Mouse (Mus musculus) midbrain, embryonic 11.5 days (tissue): ENCODE measurements around the gene Bdkrb2. TPM values are rescaled to one million over a fixed set of nuclear protein-coding genes. Genes with fewer than 3 reads are reported as not detected.

Experiments
- ATAC-seq: fragments of 200-750 bp; cut with Nextera tagmentation; 2 replicates; pipeline ENCODE4 v1.8.0; 2017; ENCODE audit warnings: moderate TSS enrichment, moderate library complexity; ENCODE audit not compliant: low FRiP score
- DNase-seq: peaks from one replicate; pipeline ENCODE4 v3.0.0; 2015; ENCODE audit warnings: low spot score; ENCODE audit errors: missing footprints
- H3K27ac ChIP-seq: fragments of 300-500 bp; sonication (generic); 2 replicates; pipeline ENCODE4 v1.5.1; 2014; ENCODE audit warnings: low read depth, low read length
- H3K27me3 ChIP-seq: fragments of 300-500 bp; sonication (generic); 2 replicates; pipeline ENCODE4 v1.6.1; 2014; ENCODE audit warnings: mild to moderate bottlenecking, low read length, moderate library complexity, mixed read lengths; ENCODE audit not compliant: control insufficient read depth, insufficient read depth
- H3K36me3 ChIP-seq: fragments of 300-500 bp; sonication (generic); 2 replicates; pipeline ENCODE4 v1.6.1; 2014; ENCODE audit warnings: mild to moderate bottlenecking, low read length, moderate library complexity, mixed read lengths; ENCODE audit not compliant: control insufficient read depth, insufficient read depth
- H3K4me1 ChIP-seq: fragments of 300-500 bp; sonication (generic); 2 replicates; pipeline ENCODE4 v1.6.1; 2014; ENCODE audit warnings: low read length; ENCODE audit not compliant: control insufficient read depth, insufficient read depth
- H3K4me2 ChIP-seq: fragments of 300-500 bp; sonication (generic); 2 replicates; pipeline ENCODE4 v1.6.1; 2014; ENCODE audit warnings: mild to moderate bottlenecking, moderate library complexity
- H3K4me3 ChIP-seq: fragments of 300-500 bp; sonication (generic); 2 replicates; pipeline ENCODE4 v1.5.1; 2014; ENCODE audit warnings: low read depth, low read length
- H3K9ac ChIP-seq: fragments of 300-500 bp; sonication (generic); 2 replicates; pipeline ENCODE4 v1.6.1; 2014; ENCODE audit warnings: low read length
- H3K9me3 ChIP-seq: fragments of 300-500 bp; sonication (generic); 2 replicates; pipeline ENCODE4 v1.6.1; 2016; ENCODE audit warnings: low read length; ENCODE audit not compliant: control insufficient read depth
- WGBS: fragments of 180-500 bp; shearing (Covaris S2); extraction: QIAGEN DNeasy Blood & Tissue Kit; methylation state at CpG from one replicate; pipeline ENCODE4 v1.1.7; 2014; 5-methylcytosine and 5-hydroxymethylcytosine counted together
- polyA plus RNA-seq: library from polyadenylated mRNA; unstranded; fragments of >200 nt; fragmentation: Nextera tagmentation; extraction: Ambion mirVana; gene quantifications from 2 replicates; pipeline ENCODE4 v1.2.1, GENCODE M21; 2014

The Bdkrb2 gene
- polyA plus RNA-seq, 1 experiment from 2014 or later: 0.12 TPM

DNA sequence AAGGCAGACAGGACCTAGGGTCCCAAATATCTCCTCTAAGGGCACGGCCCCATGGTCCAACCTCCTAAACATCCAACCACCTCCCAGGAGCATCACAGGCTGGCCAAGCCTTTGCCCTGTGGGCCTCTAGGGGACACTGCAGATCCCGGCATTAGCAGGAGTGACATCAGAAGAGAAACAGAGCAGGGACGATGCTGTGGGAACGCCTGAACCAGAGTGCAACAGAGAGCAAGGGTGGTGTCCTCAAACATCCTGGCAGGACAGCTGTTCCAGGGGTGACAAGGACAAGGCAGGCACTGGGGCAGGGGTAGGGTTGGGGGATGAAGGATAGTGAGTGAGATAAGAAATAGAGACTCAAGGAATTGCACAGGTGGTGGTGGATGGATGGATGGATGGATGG is 43.9 kb downstream of the Bdkrb2 start:
- Histone ChIP-seq H3K9me3 (no peaks in the 10 kb centered on the region), H3K9ac (no peak overlapping the region), H3K27ac (no peak overlapping the region), H3K36me3 (no peaks in the 10 kb centered on the region), H3K4me2 (no peak overlapping the region), H3K27me3 (peaks cover 19% of the 10 kb centered on the region), H3K4me1 (peaks cover 14% of the 10 kb centered on the region), H3K4me3 (no peak overlapping the region)
- ATAC-seq (no peak), DNase-seq (no peak)
- 80% methylated on average over 4 of the region's 4 CpGs for WGBS

DNA sequence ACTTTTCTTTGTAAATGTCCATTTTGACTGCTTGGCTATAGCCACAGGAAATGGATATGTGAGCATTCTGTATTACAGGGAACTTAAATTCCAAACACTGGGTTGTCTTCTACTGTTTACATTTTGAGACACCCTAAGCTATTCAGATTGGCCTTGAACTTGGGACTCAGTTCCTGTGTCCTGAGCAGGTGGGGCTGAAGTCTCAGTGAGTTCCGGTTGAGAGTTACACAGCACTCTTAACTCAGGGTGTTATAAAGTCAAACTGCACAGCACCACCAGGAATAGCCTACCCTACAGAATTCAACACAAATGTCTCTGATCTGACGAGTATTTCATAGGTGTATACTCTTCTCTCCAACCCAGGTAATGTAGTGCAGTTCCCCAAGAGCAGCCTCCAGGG is 48.0 kb downstream of the Bdkrb2 start:
- no peak overlapping the region for H3K4me2 ChIP-seq
- no peaks in the 10 kb centered on the region for H3K36me3 ChIP-seq
- no peak overlapping the region for H3K9ac ChIP-seq
- H3K27ac ChIP-seq: no peak overlapping the region
- peaks cover 13% of the 10 kb centered on the region for H3K27me3 ChIP-seq
- WGBS: 91% methylated on average over 2 of the region's 2 CpGs
- no peaks in the 10 kb centered on the region for H3K9me3 ChIP-seq
- DNase-seq (no peak), ATAC-seq (no peak)
- peaks cover under 1% of the 10 kb centered on the region for H3K4me1 ChIP-seq
- H3K4me3 ChIP-seq: no peak overlapping the region

DNA sequence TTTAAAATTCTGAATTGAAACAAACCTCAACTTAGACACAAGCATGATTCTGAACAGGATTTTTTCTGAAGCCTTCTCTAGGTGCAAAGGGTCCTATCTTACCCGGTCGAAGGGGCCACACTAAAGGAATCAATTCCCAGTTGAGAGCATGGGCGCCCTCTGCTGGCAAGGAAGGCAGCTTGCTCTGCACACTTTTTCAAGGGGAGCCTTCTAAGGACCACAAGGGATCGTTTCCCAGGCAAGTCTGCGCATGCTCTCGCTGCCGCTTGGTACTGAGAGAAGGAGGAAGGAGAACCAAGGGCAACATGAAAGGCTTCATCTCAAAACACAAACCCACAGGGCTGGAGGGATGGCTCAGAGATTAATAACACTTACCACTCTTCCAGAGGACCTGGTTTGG is 48.7 kb downstream of the Bdkrb2 start:
- Histone ChIP-seq H3K27ac (no peak overlapping the region), H3K9ac (no peak overlapping the region), H3K9me3 (no peaks in the 10 kb centered on the region), H3K36me3 (no peaks in the 10 kb centered on the region), H3K4me3 (no peak overlapping the region), H3K27me3 (peaks cover 7% of the 10 kb centered on the region), H3K4me2 (no peak overlapping the region), H3K4me1 (no peaks in the 10 kb centered on the region)
- ATAC-seq: peak; percentile 61
- WGBS: 17% methylated on average over 7 of the region's 7 CpGs
- peak; percentile 96 for DNase-seq

GRCm38 (mm10) chr12:105613559-105613958 is 50.5 kb downstream of the Bdkrb2 start:
- Histone ChIP-seq H3K27me3 (no peaks in the 10 kb centered on the region), H3K9ac (no peak overlapping the region), H3K4me2 (no peak overlapping the region), H3K9me3 (no peaks in the 10 kb centered on the region), H3K4me3 (no peak overlapping the region), H3K36me3 (no peaks in the 10 kb centered on the region), H3K4me1 (no peaks in the 10 kb centered on the region), H3K27ac (no peak overlapping the region)
- WGBS: 93% methylated on average over 10 of the region's 10 CpGs
- DNase-seq (no peak), ATAC-seq (no peak)

DNA sequence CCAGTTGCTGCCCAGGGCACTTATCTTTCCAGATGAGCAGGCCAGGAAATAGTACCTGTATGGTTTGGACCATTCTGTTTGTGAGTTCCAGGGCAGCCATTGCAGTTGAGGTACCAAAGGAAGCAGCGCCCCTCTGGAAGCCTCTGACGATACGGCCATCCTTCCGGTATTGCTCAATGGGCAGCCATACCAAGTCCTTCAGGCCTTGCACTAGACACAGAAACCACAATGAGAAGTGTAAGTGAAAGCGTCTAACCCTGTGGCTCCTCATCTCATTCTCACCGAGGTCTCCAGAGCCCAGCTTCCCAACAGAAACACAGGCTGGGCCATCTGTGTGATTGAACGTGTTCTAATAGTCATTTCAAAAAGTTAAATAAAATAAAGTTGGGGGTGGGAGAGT is 59.0 kb downstream of the Bdkrb2 start:
- no peak for DNase-seq
- Histone ChIP-seq H3K9me3 (no peaks in the 10 kb centered on the region), H3K36me3 (peaks cover 10% of the 10 kb centered on the region; the same call in 1 of the 2 replicates), H3K9ac (no peak overlapping the region), H3K4me1 (no peaks in the 10 kb centered on the region), H3K4me2 (no peak overlapping the region), H3K27me3 (no peaks in the 10 kb centered on the region), H3K4me3 (no peak overlapping the region), H3K27ac (no peak overlapping the region)
- WGBS: 96% methylated on average over 7 of the region's 7 CpGs
- no peak for ATAC-seq

DNA sequence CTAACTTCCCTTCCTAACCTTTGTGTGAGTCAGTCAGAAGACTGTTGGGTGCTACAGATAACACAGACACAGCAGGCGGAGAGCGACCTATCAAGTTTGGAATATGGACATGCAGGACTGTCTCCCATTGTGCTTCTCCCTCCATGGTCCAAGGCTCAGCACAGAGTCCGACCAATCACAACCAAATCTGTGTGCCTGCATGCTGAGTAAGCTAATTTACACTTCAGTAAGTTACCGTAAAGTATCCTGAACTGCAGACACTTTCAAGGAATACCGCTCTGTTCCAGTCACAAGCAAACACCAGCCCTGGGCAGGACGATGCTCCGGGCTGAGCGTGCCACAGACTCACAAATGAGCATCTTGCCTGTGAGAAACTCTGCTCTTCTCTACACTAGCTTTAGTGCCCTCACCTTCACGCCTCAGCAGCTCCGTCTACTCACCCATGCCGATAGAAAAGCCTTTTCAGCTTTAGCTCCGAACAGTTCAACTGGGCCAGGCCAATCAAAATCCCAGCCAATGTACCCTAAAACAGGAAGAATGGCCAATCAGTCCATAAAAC is 60.0 kb downstream of the Bdkrb2 start:
- Histone ChIP-seq H3K4me3 (no peak overlapping the region), H3K27ac (no peak overlapping the region), H3K9ac (no peak overlapping the region), H3K27me3 (no peaks in the 10 kb centered on the region), H3K4me2 (no peak overlapping the region), H3K36me3 (peaks cover 10% of the 10 kb centered on the region; the same call in 1 of the 2 replicates), H3K4me1 (no peaks in the 10 kb centered on the region), H3K9me3 (no peaks in the 10 kb centered on the region)
- no peak for ATAC-seq
- 55% methylated on average over 12 of the region's 12 CpGs for WGBS
- DNase-seq: no peak

- peaks cover 6% of the 10 kb centered on the region; the same call in 1 of the 2 replicates for H3K36me3 ChIP-seq
- H3K9ac ChIP-seq: no peak overlapping the region
- no peak overlapping the region for H3K4me3 ChIP-seq
- WGBS: 80% methylated on average over 7 of the region's 7 CpGs
- H3K27ac ChIP-seq: no peak overlapping the region
- DNase-seq (no peak), ATAC-seq (no peak)
- no peaks in the 10 kb centered on the region for H3K9me3 ChIP-seq
- no peaks in the 10 kb centered on the region for H3K4me1 ChIP-seq
- H3K4me2 ChIP-seq: no peak overlapping the region
- no peaks in the 10 kb centered on the region for H3K27me3 ChIP-seq
These were observed 62.8 kb downstream of the Bdkrb2 start for GRCm38 (mm10) chr12:105625798-105626197.

DNA sequence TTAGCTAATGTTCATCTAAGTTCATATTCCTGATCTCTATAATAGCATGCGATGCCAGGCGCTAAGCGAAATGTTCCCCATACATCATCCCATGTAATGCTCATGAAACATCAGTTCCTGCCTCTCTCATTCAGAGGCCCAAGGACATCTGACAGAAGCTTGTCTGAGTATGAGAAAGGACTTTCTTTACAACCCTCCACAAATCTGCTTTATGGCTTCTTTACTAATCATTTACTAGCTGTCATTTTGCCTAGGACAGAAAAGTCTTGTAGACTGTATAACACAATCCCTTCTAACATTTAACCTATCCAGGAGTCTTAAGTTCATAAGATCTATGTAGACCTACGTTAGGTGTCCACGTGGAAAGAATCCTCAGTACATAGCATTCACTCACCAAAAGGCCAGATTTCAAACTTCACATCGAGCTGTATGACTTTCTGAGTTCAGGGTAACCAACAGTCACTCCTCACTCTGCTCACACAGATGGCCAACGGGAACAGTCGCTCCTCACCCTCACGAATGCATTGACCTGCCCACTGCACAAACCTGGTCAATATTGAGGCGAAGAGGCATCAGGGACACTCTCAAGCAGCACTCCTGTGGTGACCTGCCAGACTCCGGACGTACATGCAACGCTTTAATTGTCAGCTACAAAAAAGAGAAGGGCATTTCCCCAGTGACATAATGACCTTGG is 71.5 kb downstream of the Bdkrb2 start:
- no peaks in the 10 kb centered on the region for H3K27me3 ChIP-seq
- H3K4me2 ChIP-seq: no peak overlapping the region
- 94% methylated on average over 13 of the region's 13 CpGs for WGBS
- H3K9ac ChIP-seq: no peak overlapping the region
- DNase-seq: no peak
- H3K27ac ChIP-seq: no peak overlapping the region
- H3K36me3 ChIP-seq: peaks cover 11% of the 10 kb centered on the region; the same call in 1 of the 2 replicates
- ATAC-seq: no peak
- no peaks in the 10 kb centered on the region for H3K4me1 ChIP-seq
- no peak overlapping the region for H3K4me3 ChIP-seq
- H3K9me3 ChIP-seq: no peaks in the 10 kb centered on the region

GRCm38 (mm10) chr12:105636551-105636950 is 73.5 kb downstream of the Bdkrb2 start:
- peaks cover 15% of the 10 kb centered on the region; the same call in 1 of the 2 replicates for H3K36me3 ChIP-seq
- H3K9me3 ChIP-seq: no peaks in the 10 kb centered on the region
- H3K4me3 ChIP-seq: no peak overlapping the region
- 91% methylated on average over 9 of the region's 9 CpGs for WGBS
- no peak overlapping the region for H3K4me2 ChIP-seq
- ATAC-seq (no peak), DNase-seq (no peak)
- no peak overlapping the region for H3K27ac ChIP-seq
- no peaks in the 10 kb centered on the region for H3K4me1 ChIP-seq
- no peak overlapping the region for H3K9ac ChIP-seq
- no peaks in the 10 kb centered on the region for H3K27me3 ChIP-seq
